In genomic region chr13:29248535-29248934, GRCm38 (mm10) we compare ENCODE assay signal across 28 mouse cellular contexts.
DNase-seq lines count a peak whose midpoint lies in the region; ATAC-seq and TF ChIP-seq lines count a peak whose summit lies in the region.
"Had no signal": no experiment of that assay in that cellular context is flagged by ENCODE, and none has a peak within 500 bp of the region (broad histone marks: within the 10 kb centered on the region; RNA-seq: fewer than 3 reads in every experiment).

No protein-coding gene starts in this region.

- peaks cover 8% of the 10 kb centered on the region; the same call in 1 of the 2 replicates for H3K4me1 ChIP-seq in kidney, embryonic 16.5 days (ENCODE audit: insufficient read depth, low read length)
- H3K4me1 ChIP-seq: embryonic facial prominence, embryonic 12.5 days; forebrain, embryonic 10.5 days; forebrain, embryonic 15.5 days; limb, embryonic 10.5 days; limb, embryonic 15.5 days; liver, embryonic 15.5 days; lung, embryonic 15.5 days; megakaryocyte, embryonic 14.5 days had no signal

- H3K4me3 ChIP-seq in kidney, embryonic 16.5 days (ENCODE audit: low read length), result no peak overlapping the region
- no peak overlapping the region for H3K4me3 ChIP-seq in left cerebral cortex, adult 2 months
- H3K4me3 ChIP-seq: embryonic facial prominence, embryonic 12.5 days; forebrain, embryonic 10.5 days; forebrain, embryonic 15.5 days; kidney, embryonic 15.5 days; limb, embryonic 10.5 days; limb, embryonic 15.5 days; liver, embryonic 15.5 days; lung, embryonic 15.5 days; megakaryocyte, embryonic 14.5 days had no signal

- H3K4me2 ChIP-seq in kidney, embryonic 16.5 days (replicated peaks; ENCODE audit: low read depth, low read length), result no peak overlapping the region
- H3K4me2 ChIP-seq: embryonic facial prominence, embryonic 12.5 days; forebrain, embryonic 15.5 days; kidney, embryonic 15.5 days; limb, embryonic 15.5 days; liver, embryonic 15.5 days; lung, embryonic 15.5 days had no signal

- intact Hi-C loops in left cerebral cortex, adult 2 months (cut with DNase I), result no loop called here

- no peaks in the 10 kb centered on the region for H3K36me3 ChIP-seq in kidney, embryonic 16.5 days (ENCODE audit: insufficient read depth, low read length)
- H3K36me3 ChIP-seq: embryonic facial prominence, embryonic 12.5 days; forebrain, embryonic 10.5 days; forebrain, embryonic 15.5 days; kidney, embryonic 15.5 days; limb, embryonic 10.5 days; limb, embryonic 15.5 days; liver, embryonic 15.5 days; lung, embryonic 15.5 days had no signal

- DNase-seq in adrenal gland, adult 2 months, result peak; percentile 23
- no peak for DNase-seq in adrenal gland, adult 18-20 months (ENCODE audit: low spot score in 2 of 2)
- no peak for DNase-seq in kidney, postnatal 10 days
- DNase-seq in NIH3T3 (ENCODE audit: low read depth), result peak; percentile 31
- DNase-seq in lung, postnatal 25 days (ENCODE audit: low spot score), result peak; percentile 10
- no peak for DNase-seq in left cerebral cortex, adult 2 months (ENCODE audit: extremely low spot score in 1 of 2, low spot score in 2 of 2)
- DNase-seq in left cerebral cortex, adult 8-10 months (ENCODE audit: low spot score in 2 of 2), result no peak
- DNase-seq: cerebellum, adult 11-12 months; cerebellum, adult 9-11 months; embryo, embryonic 11 days; kidney, adult 18-20 months; kidney, postnatal 4 days; midbrain, embryonic 14.5 days; thymus, adult 18-20 months; thymus, postnatal 36 days had no signal

- TF ChIP-seq CTCF in left cerebral cortex, adult 2 months (IDR thresholded peaks at IDR 0.05), result no peak

- no peak overlapping the region for H3K9ac ChIP-seq in kidney, embryonic 16.5 days (replicated peaks; ENCODE audit: low read length)
- H3K9ac ChIP-seq: embryonic facial prominence, embryonic 12.5 days; forebrain, embryonic 15.5 days; kidney, embryonic 15.5 days; limb, embryonic 15.5 days; liver, embryonic 15.5 days; lung, embryonic 15.5 days had no signal

- no peaks in the 10 kb centered on the region for H3K27me3 ChIP-seq in kidney, embryonic 16.5 days (ENCODE audit: insufficient read depth, low read length)
- H3K27me3 ChIP-seq: CH12.LX; embryonic facial prominence, embryonic 12.5 days; forebrain, embryonic 15.5 days; kidney, embryonic 15.5 days; limb, embryonic 15.5 days; liver, embryonic 15.5 days; lung, embryonic 15.5 days; megakaryocyte, embryonic 14.5 days had no signal

- H3K9me3 ChIP-seq in kidney, embryonic 16.5 days (ENCODE audit: low read length), result no peaks in the 10 kb centered on the region
- H3K9me3 ChIP-seq: embryonic facial prominence, embryonic 12.5 days; forebrain, embryonic 10.5 days; forebrain, embryonic 15.5 days; kidney, embryonic 15.5 days; limb, embryonic 10.5 days; limb, embryonic 15.5 days; liver, embryonic 15.5 days; lung, embryonic 15.5 days; megakaryocyte, embryonic 14.5 days had no signal

- 72% methylated on average over 4 of the region's 4 CpGs for WGBS in kidney, embryonic 16.5 days

- ATAC-seq in kidney, embryonic 16.5 days (ENCODE audit: low FRiP score, low TSS enrichment), result 0 out of 2 replicates have a peak, but pooled peaks have one; percentile 23
- ATAC-seq: forebrain, embryonic 15.5 days; hindbrain, embryonic 16.5 days had no signal

- no peak overlapping the region for H3K27ac ChIP-seq in kidney, embryonic 16.5 days (ENCODE audit: low read length)
- no peak overlapping the region for H3K27ac ChIP-seq in left cerebral cortex, adult 2 months
- H3K27ac ChIP-seq: embryonic facial prominence, embryonic 12.5 days; forebrain, embryonic 10.5 days; forebrain, embryonic 15.5 days; kidney, embryonic 15.5 days; limb, embryonic 10.5 days; limb, embryonic 15.5 days; liver, embryonic 15.5 days; lung, embryonic 15.5 days; stomach, postnatal 0 days had no signal

Comparison
In these comparisons a context has a peak if more than half of its experiments do, and no peak if none do; other contexts are left out.
1. DNase-seq: peak in adrenal gland, adult 2 months (single experiment), NIH3T3 (single experiment) and lung, postnatal 25 days (single experiment); none in adrenal gland, adult 18-20 months (0 of 2), kidney, postnatal 10 days (single experiment), left cerebral cortex, adult 2 months (0 of 2) and left cerebral cortex, adult 8-10 months (0 of 2).